Mouse (Mus musculus) MEL-GATA-1-ER (cell line): ENCODE results near the gene Stx18.
A peak's percentile ranks its signal among the peaks of the same experiment; 100 is the strongest.

ENCODE experiments used
- DNase-seq: peaks from one replicate; pipeline ENCODE4 v3.0.0-alpha.2; 2012; ENCODE audit warnings: low read depth; ENCODE audit errors: extremely low read depth

Stx18 gene

GRCm38 (mm10) chr5:38078575-38078974, 40.0 kb downstream of the Stx18 start:
- DNase-seq: no peak

DNA sequence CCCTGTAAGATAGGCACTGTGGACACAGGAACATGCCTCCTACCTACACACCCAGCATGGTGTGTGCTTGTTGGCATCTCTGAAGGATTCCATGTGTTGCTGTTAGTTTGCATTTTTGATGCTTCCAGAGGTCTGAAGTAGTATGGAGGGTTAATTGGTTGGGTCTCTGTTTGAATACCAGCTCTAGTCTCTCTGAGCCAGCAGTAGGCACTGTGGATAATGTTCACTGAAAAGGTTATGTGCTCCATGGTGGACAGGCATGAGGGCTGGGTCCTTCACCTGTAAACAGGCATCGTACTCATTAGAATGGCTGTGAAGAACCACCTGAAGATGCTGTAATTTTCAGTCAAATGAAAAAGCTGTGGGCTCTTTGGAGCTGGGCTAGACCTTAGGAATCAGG, 41.9 kb downstream of the Stx18 start:
- DNase-seq: no peak

DNA sequence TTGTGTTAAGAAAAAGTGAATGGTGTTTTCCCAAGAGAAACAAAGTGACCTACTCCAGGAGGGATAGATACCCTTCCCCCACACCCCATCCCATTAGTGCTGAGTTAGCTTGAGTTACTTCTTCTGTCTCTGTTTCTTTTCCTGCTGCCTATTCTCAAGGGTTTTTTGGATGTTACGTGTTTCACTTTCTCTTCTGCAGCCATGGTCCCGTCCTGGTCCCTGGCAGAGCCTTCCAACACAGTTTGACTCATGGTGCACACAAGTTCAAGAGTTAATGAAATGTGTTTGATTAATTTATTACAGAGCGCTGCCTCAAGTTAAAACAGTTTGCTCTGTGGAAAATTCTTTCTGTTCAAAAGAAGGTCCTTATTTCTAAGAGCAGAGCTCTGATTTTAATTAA, 44.0 kb downstream of the Stx18 start:
- no peak for DNase-seq

GRCm38 (mm10) chr5:38083362-38083761, 44.8 kb downstream of the Stx18 start:
- DNase-seq: no peak

- no peak for DNase-seq
Measured at GRCm38 (mm10) chr5:38084616-38085015, 46.1 kb downstream of the Stx18 start.

DNA sequence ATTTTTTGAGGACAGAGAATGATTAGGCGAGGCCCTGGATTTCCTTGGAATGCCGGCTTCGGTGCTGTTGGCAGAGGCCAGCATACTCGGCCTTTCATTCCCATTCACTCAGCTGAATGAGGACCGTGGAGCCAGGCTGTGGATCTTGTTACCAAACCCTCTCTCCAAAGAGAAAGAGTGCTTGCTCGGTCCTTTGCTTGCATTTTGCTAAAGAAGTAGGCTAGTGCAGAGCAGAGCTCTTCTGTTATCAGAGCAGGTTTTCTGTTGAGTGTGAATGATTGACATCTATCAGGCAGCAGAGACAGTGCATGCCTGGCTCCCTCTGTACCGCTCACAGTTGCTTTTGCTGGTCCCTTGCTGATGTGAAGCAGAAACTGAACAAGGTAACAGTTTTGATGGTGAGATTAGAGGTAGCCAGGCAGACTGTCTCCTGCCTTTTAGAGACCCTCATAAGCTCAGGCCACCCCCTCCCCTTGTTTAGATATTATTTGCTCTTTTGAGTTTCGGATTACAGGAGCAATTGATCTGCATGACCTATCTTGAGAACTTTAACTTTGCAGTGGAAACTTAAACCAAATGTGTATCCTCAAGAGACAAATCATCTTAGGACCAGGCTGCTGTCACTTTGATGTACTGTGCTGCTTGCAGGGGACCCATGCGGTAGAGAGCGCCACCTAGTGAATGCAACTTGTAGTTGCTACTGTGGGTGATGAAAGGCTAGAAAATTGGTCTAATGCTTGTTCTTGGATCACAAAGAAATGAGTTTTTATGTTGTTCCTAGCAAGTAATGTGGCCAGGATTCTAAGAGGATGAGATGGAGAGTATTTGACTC, 47.2 kb downstream of the Stx18 start:
- peak; percentile 50 for DNase-seq

- no peak for DNase-seq
Measured at GRCm38 (mm10) chr5:38090111-38090510, 51.6 kb downstream of the Stx18 start.

DNA sequence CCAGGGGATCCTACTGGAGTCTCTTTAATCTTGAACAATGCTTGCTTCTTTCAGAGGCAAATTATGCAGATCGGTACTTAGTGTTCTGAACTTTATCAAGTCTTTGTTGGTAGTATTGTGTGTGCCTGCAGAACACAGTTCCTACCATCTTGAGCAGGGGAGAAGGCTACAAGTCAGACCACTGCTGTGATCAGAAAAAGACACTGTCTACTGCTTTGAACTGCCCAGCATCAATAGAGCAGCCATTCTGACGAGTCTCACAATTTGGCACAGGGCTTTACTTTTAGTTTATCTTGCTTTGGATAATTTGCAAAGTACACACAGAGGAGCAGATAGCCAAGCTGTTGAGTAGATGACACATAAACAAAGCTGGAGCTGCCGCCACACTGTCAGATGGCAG, 52.0 kb downstream of the Stx18 start:
- DNase-seq: no peak

DNA sequence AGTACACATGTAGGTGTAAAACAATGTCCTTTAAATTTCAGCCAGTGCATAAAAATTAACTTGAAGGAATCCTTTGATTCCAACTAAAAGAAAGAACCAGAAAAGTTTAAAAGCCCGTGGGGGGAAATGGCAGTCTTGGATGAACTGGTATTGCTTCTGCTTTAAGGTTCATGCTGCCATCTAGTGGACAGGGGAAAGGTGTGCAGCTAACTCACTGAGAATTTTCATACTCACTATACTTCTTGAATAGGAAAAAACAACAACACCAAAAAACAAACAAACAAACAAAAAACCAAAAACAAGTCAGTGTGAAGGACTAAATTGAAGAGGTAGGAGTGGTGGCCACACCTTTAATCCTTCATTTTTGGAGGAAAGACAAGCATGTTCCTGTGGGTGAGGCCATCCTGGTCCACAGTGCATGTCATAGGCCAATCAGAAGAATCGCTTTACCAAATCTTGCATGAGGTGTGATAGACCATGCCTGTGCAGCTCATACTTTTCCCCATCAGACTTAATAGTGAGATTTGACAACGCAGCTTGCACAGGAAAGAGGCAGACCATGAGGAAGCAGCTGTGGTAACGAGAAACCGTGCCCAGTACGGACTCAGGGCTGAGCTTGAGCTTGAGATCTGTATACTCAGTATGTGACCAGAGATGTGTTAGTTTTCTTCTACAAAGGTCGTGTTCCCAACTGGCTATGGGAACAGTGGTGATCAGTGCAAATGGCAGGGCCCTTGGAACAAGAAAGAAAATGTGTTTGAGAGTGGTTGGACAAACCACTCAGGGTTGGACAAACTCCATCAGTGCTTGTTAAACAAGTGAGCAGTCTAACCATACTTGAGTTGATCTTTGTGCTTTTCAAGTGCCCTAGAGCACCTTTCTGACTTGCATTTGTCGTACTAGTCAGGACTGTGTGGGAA, 52.8 kb downstream of the Stx18 start:
- peak; percentile 47 for DNase-seq

GRCm38 (mm10) chr5:38091966-38092304, 53.4 kb downstream of the Stx18 start:
- DNase-seq: no peak

DNA sequence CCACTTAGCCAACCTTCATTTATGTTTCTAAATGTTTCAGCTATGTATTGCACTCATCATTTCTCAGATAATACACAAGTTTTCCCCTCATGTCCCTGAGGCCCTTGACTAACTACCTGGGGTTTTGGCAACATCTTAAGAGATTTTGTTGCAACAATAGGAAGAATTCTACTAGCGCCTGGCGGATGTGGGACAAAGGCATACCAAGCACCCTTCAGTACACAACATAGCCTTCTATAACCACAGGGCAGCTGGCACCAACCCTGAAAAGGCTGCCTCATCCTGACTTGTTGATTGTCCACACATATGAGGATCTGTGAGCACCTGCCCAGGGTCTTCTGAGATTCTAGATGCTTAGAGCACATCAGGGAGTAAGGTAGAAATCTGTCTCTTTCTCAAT, 55.8 kb downstream of the Stx18 start:
- no peak for DNase-seq

DNA sequence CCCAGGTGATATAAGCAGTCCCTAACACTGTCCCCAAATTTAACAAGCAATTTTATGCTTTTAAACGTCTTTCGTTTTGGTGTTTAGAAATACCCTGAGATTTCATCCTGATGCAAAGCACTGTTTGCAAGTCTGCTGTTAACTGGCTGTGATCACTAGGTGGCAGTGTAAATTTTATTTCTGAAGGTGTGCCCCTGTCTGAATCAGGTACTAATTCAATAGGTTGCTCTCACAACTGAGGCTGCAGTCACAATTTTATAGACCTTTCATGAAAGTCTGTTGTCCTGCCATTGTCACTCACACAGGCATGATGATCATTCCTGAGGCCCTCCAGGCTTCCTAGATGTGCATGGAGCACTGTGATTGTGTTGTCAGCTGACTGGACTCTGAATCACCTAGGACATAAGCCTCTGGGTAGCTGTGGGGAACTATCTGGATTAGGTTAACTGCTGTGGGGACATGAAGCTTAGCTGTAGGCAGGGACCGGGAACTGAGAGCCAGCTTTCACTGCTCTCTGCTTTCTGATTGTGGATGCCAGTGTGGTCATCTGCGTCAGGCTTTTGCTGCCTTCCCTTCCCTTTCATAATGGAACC, 59.1 kb downstream of the Stx18 start:
- no peak for DNase-seq

GRCm38 (mm10) chr5:38099139-38099676, 60.7 kb downstream of the Stx18 start:
- no peak for DNase-seq

DNA sequence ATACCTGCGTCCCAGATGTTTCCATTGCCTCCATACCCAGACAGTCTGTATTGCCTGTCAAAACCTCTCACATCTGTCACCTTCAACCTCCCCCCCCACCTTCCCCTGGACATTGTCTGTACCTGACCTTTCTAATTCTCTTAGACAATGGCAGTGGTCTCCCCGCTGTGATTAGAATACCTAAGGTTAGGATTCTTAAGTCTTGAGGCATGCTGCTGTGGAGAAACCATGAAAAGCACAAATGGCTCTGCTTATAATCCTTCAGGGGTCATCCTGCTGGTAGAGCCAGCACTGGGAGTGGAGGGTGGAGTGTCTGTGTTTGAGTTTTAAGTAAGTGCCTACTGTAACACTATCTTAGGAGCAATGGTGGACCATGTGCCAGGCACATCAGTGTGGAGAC, 64.4 kb downstream of the Stx18 start:
- DNase-seq: no peak

DNA sequence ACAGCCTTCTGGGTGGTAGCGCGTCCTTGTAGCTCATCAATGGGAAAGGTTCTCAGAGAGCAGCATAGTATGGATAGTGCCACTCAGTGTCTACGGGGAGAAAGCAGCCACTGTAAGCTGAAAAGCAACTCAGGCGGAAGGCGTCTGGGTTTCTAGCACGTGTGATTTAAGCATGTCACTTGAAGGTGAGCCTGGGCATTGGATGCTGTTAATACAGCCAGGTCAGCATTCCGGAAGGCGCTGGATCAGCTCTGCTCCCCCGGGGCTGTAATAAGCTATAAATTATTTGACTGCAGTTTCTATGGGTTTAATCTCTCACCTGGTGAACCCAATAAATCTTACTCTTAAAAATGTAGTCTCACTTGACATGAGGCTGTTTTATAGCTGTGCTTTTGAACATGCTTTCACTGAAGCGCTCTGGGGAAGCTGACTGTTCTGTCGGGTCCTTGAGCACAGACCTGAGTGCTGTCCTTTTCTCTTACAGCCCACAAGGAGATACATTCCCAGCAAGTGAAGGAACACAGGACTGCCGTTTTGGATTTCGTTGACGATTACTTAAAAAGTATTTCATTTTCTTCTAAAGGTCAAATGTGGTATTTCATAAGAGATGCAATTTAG, 67.6 kb downstream of the Stx18 start:
- DNase-seq: no peak

DNA sequence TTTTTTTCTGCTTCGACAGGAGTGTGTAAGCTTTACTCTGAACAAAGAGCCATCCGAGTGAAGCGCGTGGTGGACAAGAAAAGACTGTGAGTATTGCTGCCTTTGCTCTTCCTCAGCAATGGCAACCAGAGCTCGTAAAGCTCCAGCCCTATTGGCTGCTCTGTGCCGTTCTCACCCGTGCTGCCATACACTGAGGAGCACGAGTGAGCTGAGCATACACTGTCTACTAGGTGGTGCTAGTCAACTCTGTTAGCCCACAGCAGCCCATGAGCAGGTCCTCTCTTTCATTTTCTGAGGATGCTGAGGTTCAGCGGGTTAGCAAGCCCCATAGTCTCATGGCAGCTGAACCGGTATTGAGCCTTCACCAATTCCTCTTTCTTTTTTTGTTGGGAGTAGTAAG, 68.3 kb downstream of the Stx18 start:
- DNase-seq: no peak

DNA sequence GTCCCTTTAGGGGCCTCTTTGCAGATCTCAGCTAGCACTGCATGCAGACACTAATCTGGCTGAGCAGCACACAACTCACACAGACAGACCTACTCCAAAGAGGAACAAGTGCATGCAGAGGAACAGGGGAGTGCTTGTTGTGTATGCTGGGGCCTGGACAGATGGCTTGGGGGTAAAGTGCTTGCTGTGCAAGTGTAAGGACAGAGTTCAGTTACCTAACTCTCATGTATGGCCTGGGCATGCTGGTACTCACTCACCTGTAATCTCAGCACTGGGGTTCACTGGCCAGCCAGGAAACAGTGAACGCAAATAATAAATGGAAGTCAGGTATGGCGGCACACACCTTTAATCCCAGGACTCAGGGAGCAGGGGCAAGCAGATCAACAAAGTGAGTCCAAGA, 76.0 kb downstream of the Stx18 start:
- no peak for DNase-seq

DNA sequence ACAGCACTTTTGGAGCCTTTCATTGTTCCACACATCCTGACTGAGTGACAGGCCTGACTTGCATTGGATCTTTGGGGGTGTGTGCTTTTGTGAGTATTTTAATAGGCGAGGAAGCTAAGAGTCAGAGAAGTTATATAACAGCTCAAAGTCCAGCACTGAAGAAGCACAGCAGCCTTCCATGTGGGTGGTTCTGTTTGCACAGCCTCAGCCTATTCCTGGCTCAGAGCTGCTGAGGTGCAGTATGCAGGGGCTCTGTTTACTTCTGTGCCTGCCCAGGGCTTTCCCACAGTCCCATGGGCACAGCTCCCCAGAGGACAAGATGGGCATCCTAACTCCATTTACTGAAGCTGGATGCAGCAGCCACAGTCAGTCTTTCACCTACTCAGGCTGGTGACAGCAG, 78.5 kb downstream of the Stx18 start:
- DNase-seq: no peak

- no peak for DNase-seq
Measured at GRCm38 (mm10) chr5:38119268-38119667, 80.7 kb downstream of the Stx18 start.

- no peak for DNase-seq
Measured at GRCm38 (mm10) chr5:38121699-38122098, 83.2 kb downstream of the Stx18 start.

- no peak for DNase-seq
Measured at GRCm38 (mm10) chr5:38126519-38127306, 88.2 kb downstream of the Stx18 start.
